Mouse (Mus musculus) neural tube, embryonic 14.5 days (tissue): Measurements from ENCODE around the gene Erc1. TPM values are rescaled to one million over a fixed set of nuclear protein-coding genes. Genes with fewer than 3 reads are reported as not detected.

Experiments
- ATAC-seq: fragments of 200-750 bp; cut with Nextera tagmentation; 2 replicates; pipeline ENCODE4 v1.8.0; 2017; ENCODE audit warnings: low read depth, mild to moderate bottlenecking, moderate TSS enrichment, moderate library complexity
- H3K27ac ChIP-seq: fragments of 300-500 bp; sonication (generic); 2 replicates; pipeline ENCODE4 v1.5.1; 2014; ENCODE audit warnings: low read depth, mild to moderate bottlenecking, control low read depth, low read length, moderate library complexity, mixed read lengths
- H3K27me3 ChIP-seq: fragments of 300-500 bp; sonication (generic); 2 replicates; pipeline ENCODE4 v1.6.1; 2014; ENCODE audit warnings: low read length; ENCODE audit not compliant: control insufficient read depth, insufficient read depth
- H3K36me3 ChIP-seq: fragments of 300-500 bp; sonication (generic); 2 replicates; pipeline ENCODE4 v1.6.1; 2014; ENCODE audit warnings: low read length, mixed read lengths; ENCODE audit not compliant: control insufficient read depth, insufficient read depth
- H3K4me1 ChIP-seq: fragments of 300-500 bp; sonication (generic); 2 replicates; pipeline ENCODE4 v1.6.1; 2014; ENCODE audit warnings: low read length; ENCODE audit not compliant: control insufficient read depth, insufficient read depth
- H3K4me2 ChIP-seq: fragments of 300-500 bp; sonication (generic); 2 replicates; pipeline ENCODE4 v1.6.1; 2014; ENCODE audit warnings: mild to moderate bottlenecking, low read depth, low read length, control low read depth
- H3K4me3 ChIP-seq: fragments of 300-500 bp; sonication (generic); 2 replicates; pipeline ENCODE4 v1.5.1; 2014; ENCODE audit warnings: low read depth, low read length, control low read depth, mixed read lengths
- H3K9ac ChIP-seq: fragments of 300-500 bp; sonication (generic); replicated peaks from 2 replicates; pipeline ENCODE4 v1.6.1; 2014; ENCODE audit warnings: low read depth, mild to moderate bottlenecking, control low read depth, low read length, mixed read lengths
- H3K9me3 ChIP-seq: fragments of 300-500 bp; sonication (generic); 2 replicates; pipeline ENCODE4 v1.6.1; 2016; ENCODE audit warnings: low read length; ENCODE audit not compliant: control insufficient read depth
- WGBS: fragments of 180-500 bp; shearing (Covaris S2); extraction: QIAGEN DNeasy Blood & Tissue Kit; methylation state at CpG from one replicate; pipeline ENCODE4 v1.1.7; 2014; 5-methylcytosine and 5-hydroxymethylcytosine counted together
- polyA plus RNA-seq: library from polyadenylated mRNA; unstranded; fragments of >200 nt; fragmentation: Nextera tagmentation; extraction: Ambion mirVana; gene quantifications from 2 replicates; pipeline ENCODE4 v1.2.1, GENCODE M21; 2014

Gene Erc1
- polyA plus RNA-seq, 1 experiment from 2014 or later = 66.1 TPM

DNA sequence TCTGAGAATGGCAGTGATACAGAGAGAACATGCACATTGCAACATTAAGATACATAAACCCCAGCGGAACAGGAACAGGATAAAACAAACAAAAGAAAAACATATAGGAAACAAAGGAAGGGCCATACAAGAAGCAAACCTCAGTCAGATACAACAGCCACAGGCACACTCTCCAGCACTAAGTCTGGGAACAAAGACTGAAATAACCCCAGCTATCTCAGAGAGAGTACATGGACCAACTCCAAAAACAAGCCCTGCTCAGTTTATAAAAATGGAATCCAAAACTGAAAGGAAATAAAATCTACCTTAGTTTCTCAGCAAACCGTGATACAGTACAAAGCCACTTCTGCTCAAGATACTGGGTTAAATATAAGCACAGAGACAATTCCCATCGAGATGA is 107.4 kb downstream of the Erc1 start:
- no peak for ATAC-seq
- Histone ChIP-seq H3K36me3 (no peaks in the 10 kb centered on the region), H3K27me3 (no peaks in the 10 kb centered on the region), H3K4me2 (no peak overlapping the region), H3K9me3 (no peaks in the 10 kb centered on the region), H3K4me3 (no peak overlapping the region), H3K27ac (no peak overlapping the region), H3K9ac (no peak overlapping the region), H3K4me1 (peaks cover 7% of the 10 kb centered on the region; the same call in 1 of the 2 replicates)
- 94% methylated on average over 3 of the region's 3 CpGs for WGBS

DNA sequence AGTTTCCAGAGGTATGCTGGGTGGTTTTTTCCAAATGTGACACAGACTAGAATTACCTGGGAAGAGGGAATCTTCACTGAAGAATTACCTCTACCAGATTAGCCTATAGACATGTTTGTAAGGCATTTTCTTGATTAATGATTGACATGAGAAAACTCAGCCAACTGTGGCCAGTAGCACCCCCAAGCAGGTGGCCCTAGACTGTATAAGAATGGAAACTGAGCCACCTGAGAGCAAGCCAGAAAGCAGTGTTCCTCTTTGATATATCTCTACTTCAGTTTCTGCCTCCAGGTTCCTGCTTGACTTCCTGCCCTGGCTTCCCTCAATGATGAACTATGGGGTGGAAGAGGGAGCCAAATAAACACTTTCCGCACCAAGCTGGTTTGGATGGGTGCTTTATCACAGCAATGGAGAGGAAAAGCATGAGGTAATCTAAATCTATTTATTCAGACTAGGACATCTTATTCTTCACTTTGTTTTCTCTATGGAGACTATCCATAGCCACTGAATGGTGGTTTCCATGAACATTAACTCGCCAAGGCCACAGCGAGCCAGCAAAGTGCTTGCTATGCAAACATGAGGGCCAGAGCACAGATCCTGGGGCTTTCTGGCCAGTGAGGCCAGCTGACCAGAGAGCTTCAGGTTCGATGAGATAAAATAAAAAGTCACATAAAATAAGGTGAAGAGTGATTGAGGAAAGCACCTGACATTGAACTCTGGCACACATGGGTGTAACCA is 109.2 kb downstream of the Erc1 start:
- no peak for ATAC-seq
- peaks cover 9% of the 10 kb centered on the region; the same call in 1 of the 2 replicates for H3K4me1 ChIP-seq
- H3K9ac ChIP-seq = no peak overlapping the region
- no peaks in the 10 kb centered on the region for H3K9me3 ChIP-seq
- H3K4me3 ChIP-seq = no peak overlapping the region
- no peak overlapping the region for H3K4me2 ChIP-seq
- no peaks in the 10 kb centered on the region for H3K36me3 ChIP-seq
- H3K27me3 ChIP-seq = no peaks in the 10 kb centered on the region
- WGBS = 96% methylated on average over 4 of the region's 4 CpGs
- H3K27ac ChIP-seq = no peak overlapping the region

DNA sequence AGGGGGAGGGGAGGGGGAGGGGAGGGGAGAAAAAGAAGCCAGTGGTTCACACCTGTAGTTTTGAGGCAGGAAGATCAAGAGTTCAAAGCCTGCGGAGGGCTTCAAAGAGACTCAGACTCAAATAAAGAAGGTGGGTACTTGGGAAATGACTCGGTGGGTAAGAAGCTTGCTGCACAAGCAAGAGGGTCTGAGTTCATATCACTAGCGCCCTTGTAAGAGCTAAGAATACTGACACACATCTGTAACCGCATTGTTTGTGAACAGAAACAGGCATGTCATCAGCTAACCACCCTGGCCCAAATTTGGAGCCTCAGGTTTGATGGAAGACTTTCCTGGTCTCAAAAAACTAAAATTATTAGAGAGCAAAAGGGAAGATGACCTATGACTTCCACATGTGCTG is 110.3 kb downstream of the Erc1 start:
- H3K27ac ChIP-seq = no peak overlapping the region
- H3K27me3 ChIP-seq = no peaks in the 10 kb centered on the region
- 95% methylated on average over 4 of the region's 4 CpGs for WGBS
- peaks cover 9% of the 10 kb centered on the region; the same call in 1 of the 2 replicates for H3K4me1 ChIP-seq
- H3K4me2 ChIP-seq = no peak overlapping the region
- no peaks in the 10 kb centered on the region for H3K9me3 ChIP-seq
- H3K36me3 ChIP-seq = no peaks in the 10 kb centered on the region
- no peak for ATAC-seq
- H3K9ac ChIP-seq = no peak overlapping the region
- no peak overlapping the region for H3K4me3 ChIP-seq

DNA sequence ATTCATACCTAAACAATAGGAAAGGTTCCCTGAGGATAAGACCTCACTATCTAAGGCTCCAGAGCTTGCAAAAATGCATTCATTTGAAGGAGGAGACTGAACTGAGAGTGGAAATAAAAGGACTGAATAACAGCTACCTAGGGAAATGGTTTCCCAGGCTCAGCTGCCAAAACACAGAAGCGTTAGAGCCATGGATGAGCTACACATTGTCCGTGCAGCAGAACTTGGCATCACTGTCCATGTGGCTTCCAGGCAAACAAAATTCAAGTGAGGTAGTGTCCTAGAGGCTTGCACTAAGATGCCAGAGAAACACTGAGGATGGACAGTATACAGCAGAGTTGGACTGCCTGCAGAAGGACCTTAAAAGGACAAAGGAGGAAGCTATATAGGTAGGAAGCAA is 112.0 kb downstream of the Erc1 start:
- Histone ChIP-seq H3K36me3 (no peaks in the 10 kb centered on the region), H3K9ac (no peak overlapping the region), H3K4me3 (no peak overlapping the region), H3K9me3 (no peaks in the 10 kb centered on the region), H3K27me3 (no peaks in the 10 kb centered on the region), H3K4me1 (peaks cover 9% of the 10 kb centered on the region; the same call in 1 of the 2 replicates), H3K27ac (0 out of 2 replicates have a peak overlapping the region, but pooled peaks have one; percentile 12), H3K4me2 (no peak overlapping the region)
- 22% methylated on average over 2 of the region's 2 CpGs for whole genome bisulfite sequencing
- peak; percentile 51; the same call in 1 of the 2 replicates for ATAC-seq

DNA sequence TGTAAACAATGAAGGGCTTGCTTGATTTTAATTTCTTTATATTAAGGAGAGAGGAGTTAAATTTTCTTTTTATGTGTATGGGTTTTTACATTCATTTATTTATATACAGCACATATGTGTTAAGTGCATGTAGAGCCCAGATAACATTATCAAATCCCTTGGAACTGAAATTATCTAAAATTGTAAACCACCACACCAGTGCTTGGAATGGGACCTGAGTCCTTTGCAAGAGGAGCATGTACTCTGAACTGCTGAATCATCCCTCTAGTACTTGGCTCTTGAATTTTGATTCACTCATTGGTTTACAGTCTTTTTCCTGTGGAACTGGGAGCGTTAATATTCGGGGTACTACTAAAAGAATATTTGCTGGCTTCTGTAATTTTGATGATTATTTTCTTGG is 116.8 kb downstream of the Erc1 start:
- Histone ChIP-seq H3K9ac (no peak overlapping the region), H3K4me1 (peaks cover 5% of the 10 kb centered on the region; the same call in 1 of the 2 replicates), H3K27ac (no peak overlapping the region), H3K4me2 (no peak overlapping the region), H3K36me3 (no peaks in the 10 kb centered on the region), H3K9me3 (no peaks in the 10 kb centered on the region), H3K4me3 (no peak overlapping the region), H3K27me3 (no peaks in the 10 kb centered on the region)
- 99% methylated on average over 2 of the region's 2 CpGs for WGBS
- ATAC-seq = no peak

DNA sequence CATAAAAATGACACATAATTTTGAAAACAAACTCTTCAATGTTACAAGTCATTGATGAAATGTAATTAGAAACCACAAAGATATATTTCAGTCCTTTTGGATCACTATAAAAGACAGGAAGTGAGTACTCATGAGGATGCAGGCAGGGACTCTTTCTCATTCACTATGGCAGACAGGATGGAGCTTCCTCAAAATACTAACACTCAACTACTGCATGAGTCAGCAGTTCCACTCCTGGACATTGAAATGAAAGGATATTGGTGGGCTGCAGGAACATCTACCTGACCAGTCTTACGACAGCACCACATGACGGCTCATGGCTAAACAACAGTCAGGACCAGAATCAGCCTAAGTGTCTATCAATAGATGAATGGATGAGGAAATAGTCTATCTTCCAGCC is 132.7 kb downstream of the Erc1 start:
- Histone ChIP-seq H3K36me3 (no peaks in the 10 kb centered on the region), H3K27me3 (no peaks in the 10 kb centered on the region), H3K9ac (no peak overlapping the region), H3K4me2 (no peak overlapping the region), H3K9me3 (no peaks in the 10 kb centered on the region), H3K4me3 (no peak overlapping the region), H3K27ac (no peak overlapping the region), H3K4me1 (no peaks in the 10 kb centered on the region)
- no peak for ATAC-seq
- WGBS = 89% methylated on average over 2 of the region's 2 CpGs

DNA sequence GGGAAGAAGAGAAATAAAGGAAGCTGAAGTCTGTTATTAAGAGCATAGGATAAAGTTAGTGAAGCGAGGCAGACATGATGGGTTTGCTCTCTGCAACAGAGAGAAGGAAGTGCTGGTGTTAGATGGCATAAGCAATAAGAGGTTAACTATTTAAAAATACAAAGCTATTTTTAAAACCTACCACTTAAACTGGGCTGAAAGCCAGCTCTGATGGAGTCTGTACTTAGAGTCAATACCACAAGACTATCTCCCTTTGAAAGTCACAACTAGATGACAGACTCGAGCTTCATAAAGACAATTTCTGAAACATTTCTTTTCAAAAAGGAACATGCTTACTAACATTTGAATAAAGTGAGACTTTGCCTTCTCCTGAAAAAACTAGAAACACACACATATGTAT is 134.0 kb downstream of the Erc1 start:
- no peak for ATAC-seq
- Histone ChIP-seq H3K27me3 (no peaks in the 10 kb centered on the region), H3K36me3 (no peaks in the 10 kb centered on the region), H3K9ac (no peak overlapping the region), H3K4me2 (no peak overlapping the region), H3K4me3 (no peak overlapping the region), H3K4me1 (no peaks in the 10 kb centered on the region), H3K9me3 (no peaks in the 10 kb centered on the region), H3K27ac (no peak overlapping the region)
- WGBS = 90% methylated on average over 2 of the region's 2 CpGs

DNA sequence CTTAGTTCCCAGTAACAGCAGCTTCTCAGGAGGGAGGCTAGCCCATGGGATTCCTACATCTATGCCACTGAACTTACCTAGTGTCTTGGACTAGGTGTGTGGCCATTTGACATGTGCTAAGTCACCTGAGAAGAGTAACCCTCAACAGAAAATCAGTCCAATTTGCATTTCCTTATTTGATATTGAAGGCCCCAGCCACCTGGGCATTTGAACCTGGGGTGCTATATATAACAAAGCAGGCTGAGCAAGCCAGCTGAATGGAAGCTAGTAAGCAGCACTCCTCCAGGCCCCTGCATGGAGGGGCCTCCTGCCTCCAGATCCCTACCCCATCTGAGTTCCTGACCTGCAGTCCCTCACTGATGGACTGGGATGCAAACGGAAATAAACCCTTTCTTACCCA is 135.5 kb downstream of the Erc1 start:
- H3K27ac ChIP-seq = no peak overlapping the region
- H3K9ac ChIP-seq = no peak overlapping the region
- no peaks in the 10 kb centered on the region for H3K4me1 ChIP-seq
- H3K4me3 ChIP-seq = no peak overlapping the region
- no peaks in the 10 kb centered on the region for H3K9me3 ChIP-seq
- ATAC-seq = no peak
- no peak overlapping the region for H3K4me2 ChIP-seq
- 80% methylated on average over 1 of the region's 1 CpGs for WGBS
- H3K27me3 ChIP-seq = no peaks in the 10 kb centered on the region
- H3K36me3 ChIP-seq = no peaks in the 10 kb centered on the region

DNA sequence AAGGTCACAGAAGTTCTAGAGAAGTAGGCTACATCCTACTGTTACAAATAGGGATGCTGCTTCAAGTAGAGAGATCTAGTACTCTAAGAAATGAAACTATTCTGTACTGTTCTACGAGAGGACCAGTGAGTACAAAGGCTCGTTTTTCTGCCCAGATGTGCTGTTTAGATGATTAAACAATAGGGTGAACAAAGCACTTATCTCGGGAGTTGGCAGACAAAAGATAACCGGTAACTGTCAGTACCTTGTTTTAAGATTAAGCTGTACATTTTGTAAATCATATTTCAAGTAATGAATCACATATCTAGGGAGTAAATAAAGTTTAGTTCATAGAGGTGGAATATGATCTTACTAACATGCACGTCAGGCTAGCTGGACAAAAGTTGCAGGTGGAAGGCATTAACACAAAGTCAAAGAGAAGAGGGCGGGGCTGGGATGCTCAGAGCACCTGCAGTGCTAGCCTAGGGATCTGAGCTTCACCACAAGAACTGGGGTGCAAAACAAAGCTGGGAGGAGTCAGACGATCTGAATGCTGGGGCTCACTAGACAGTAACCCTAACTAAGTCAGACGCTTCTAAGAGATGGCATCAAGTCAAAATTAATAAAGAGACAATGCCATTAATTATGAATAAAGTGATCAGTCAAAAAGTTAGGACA is 136.2 kb downstream of the Erc1 start:
- H3K4me1 ChIP-seq = no peaks in the 10 kb centered on the region

More for the DNA sequence above, 136.2 kb downstream of the Erc1 start:
- no peak overlapping the region for H3K4me2 ChIP-seq
- no peaks in the 10 kb centered on the region for H3K9me3 ChIP-seq
- no peak overlapping the region for H3K9ac ChIP-seq
- 76% methylated on average over 8 of the region's 8 CpGs for WGBS
- H3K36me3 ChIP-seq = no peaks in the 10 kb centered on the region
- no peak for ATAC-seq
- H3K4me3 ChIP-seq = no peak overlapping the region
- no peaks in the 10 kb centered on the region for H3K27me3 ChIP-seq
- no peak overlapping the region for H3K27ac ChIP-seq
